Mouse (Mus musculus): ENCODE results near the gene Ythdf1. TPM values are rescaled to one million over a fixed set of nuclear protein-coding genes. Genes with fewer than 3 reads are reported as not detected.
A peak's percentile ranks its signal among the peaks of the same experiment; 100 is the strongest.

The Ythdf1 gene
- total and polyA plus RNA-seq, 2 experiments from 2014 or later, result 51.8 to 52.9 TPM

DNA sequence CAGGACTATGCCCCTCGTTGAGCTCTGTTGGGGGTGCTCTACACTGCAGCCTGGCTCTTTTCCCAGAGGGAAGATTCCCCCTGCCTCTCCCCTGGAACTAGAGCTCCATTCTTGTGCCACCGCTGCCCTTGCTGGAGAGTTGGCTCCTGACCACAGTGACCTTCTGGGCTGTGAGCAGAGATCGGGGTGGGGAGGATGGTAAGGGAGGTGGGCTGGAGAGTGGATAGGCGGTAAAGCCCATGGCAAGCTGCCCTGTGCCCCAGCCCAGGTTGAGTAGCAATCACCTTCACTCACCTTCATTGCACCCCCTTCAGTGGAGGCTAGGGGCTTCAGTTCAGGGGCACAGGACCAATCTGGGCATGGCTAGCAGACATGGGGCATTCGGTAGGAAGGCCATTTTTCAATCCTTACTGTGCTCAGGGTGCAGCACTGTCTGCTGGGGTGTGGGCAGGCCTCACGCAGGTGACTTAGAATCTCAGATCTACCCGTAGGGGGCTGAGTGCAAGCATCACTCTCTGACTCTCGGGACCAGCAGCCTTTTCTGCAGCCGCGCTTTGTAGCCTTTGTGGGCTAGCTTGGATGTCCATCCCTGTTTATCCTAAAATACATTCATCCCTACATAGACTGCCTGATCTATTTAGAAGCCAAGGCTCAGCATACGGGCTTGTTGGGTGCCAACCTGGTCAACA is 24.8 kb downstream of the Ythdf1 start:
- WGBS, result 58% methylated on average over 11 of the region's 11 CpGs

DNA sequence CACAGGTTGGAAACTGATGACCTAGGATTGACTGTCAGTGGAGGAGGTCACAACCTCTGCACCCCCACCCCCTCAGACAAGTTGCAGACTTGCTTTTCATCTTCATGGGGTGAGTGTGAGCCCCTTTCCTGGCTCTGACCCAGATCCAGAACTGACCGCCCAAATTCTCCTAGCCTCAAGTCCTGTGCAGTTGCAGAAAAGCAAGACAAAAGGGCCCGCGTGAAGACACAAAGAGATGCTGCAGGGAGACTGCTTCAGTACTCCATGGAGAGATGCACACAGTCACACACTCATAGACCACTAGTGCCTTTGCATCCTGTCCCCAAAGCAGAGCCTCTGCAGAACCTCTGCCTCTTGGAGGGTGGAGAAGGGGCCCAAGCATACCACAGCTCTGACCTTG is 25.4 kb downstream of the Ythdf1 start:
- DNase-seq (ENCODE audit: low spot score), result no peak
- 40% methylated on average over 3 of the region's 3 CpGs for WGBS

More for the DNA sequence above, 24.8 kb downstream of the Ythdf1 start:
- Histone ChIP-seq H3K4me3 (ENCODE audit: low read length) (no peak overlapping the region), H3K4me1 (ENCODE audit: insufficient read depth, low read length) (no peaks in the 10 kb centered on the region), H3K9ac (replicated peaks; ENCODE audit: low read length) (peak overlapping the region; percentile 25), H3K27me3 (ENCODE audit: insufficient read depth, low read length) (peaks cover 8% of the 10 kb centered on the region; the same call in 1 of the 2 replicates), H3K9me3 (ENCODE audit: low read length) (no peaks in the 10 kb centered on the region), H3K27ac (peak overlapping the region; percentile 98), H3K4me2 (ENCODE audit: low read depth, low read length) (no peak overlapping the region), H3K36me3 (ENCODE audit: insufficient read depth, low read length) (no peaks in the 10 kb centered on the region)
- ATAC-seq (no peak), DNase-seq (ENCODE audit: low spot score) (no peak)
- no peak for TF ChIP-seq CTCF (IDR thresholded peaks at IDR 0.05; ENCODE audit: low read depth)

DNA sequence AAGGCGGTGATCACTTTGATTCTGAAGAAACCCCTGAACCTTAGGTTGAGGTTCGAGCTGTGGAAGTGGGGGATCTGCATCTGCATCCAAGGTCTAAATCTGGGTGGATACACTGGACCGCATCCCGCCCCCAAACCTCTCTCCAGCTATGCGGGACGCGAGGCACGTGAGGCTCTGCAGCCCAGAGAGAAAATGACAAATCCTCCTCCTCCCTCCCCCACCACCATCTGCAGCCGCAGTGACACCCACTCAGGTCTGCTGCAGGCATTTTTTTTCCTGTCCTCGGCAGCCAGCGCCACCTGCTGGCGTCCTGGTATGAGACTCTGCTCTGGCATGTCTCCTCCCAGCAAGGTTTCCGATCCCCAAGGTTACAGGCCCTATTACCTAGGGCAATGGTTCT is 26.0 kb downstream of the Ythdf1 start:
- Histone ChIP-seq H3K9ac (replicated peaks; ENCODE audit: low read length) (peak overlapping the region; percentile 91), H3K4me2 (ENCODE audit: low read depth, low read length) (peak overlapping the region; percentile 69), H3K4me3 (ENCODE audit: low read length) (peak overlapping the region; percentile 67), H3K36me3 (ENCODE audit: insufficient read depth, low read length) (no peaks in the 10 kb centered on the region), H3K9me3 (ENCODE audit: low read length) (no peaks in the 10 kb centered on the region), H3K27me3 (ENCODE audit: insufficient read depth, low read length) (peaks cover 13% of the 10 kb centered on the region; the same call in 1 of the 2 replicates), H3K27ac (peak overlapping the region; percentile 98), H3K4me1 (ENCODE audit: insufficient read depth, low read length) (peaks cover 7% of the 10 kb centered on the region; the same call in 1 of the 2 replicates)
- peak; percentile 64 for ATAC-seq
- peak; percentile 95 for DNase-seq (ENCODE audit: low spot score)
- peak; percentile 94 for TF ChIP-seq CTCF (IDR thresholded peaks at IDR 0.05; ENCODE audit: low read depth)
- under 1% methylated on average over 13 of the region's 13 CpGs for WGBS

More for the DNA sequence above, 25.4 kb downstream of the Ythdf1 start:
- peak overlapping the region; percentile 69 for H3K4me2 ChIP-seq (ENCODE audit: low read depth, low read length)
- H3K27me3 ChIP-seq (ENCODE audit: insufficient read depth, low read length), result peaks cover 13% of the 10 kb centered on the region; the same call in 1 of the 2 replicates
- peak overlapping the region; percentile 98 for H3K27ac ChIP-seq
- H3K36me3 ChIP-seq (ENCODE audit: insufficient read depth, low read length), result no peaks in the 10 kb centered on the region
- TF ChIP-seq CTCF (IDR thresholded peaks at IDR 0.05; ENCODE audit: low read depth), result no peak
- H3K9me3 ChIP-seq (ENCODE audit: low read length), result no peaks in the 10 kb centered on the region
- H3K9ac ChIP-seq (replicated peaks; ENCODE audit: low read length), result peak overlapping the region; percentile 91; the same call in 1 of the 2 replicates
- no peak for ATAC-seq
- 0 out of 2 replicates have a peak, but pooled peaks cover under 1% of the 10 kb centered on the region for H3K4me1 ChIP-seq (ENCODE audit: insufficient read depth, low read length)
- H3K4me3 ChIP-seq (ENCODE audit: low read length), result peak overlapping the region; percentile 67

DNA sequence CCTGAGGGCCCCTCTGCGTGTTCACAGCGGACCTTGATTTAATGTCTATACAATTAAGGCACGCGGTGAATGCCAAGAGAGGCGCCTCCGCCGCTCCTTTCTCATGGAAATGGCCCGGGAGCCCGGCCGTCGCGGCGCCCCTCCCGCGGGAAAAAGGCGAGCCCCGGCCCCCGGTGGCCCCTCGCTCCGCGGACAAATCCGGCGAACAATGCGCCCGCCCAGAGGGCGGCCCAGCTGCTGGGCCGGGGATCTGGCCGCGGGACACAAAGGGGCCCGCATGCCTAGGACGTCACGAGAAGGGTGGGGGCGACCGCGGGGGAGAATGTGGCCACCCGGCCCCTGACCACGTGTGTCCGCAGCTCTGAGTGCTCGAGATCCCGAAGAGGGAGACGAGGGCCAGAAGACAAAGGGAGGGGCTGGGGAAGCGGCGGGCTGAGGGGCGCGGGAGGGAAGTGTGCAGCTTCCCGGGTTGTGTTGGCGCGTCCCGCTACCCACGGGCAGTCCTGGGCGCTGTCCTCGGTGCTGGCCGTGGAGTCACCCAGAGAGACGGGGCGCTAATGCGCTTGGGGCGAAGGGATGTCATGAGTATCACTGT is 26.6 kb downstream of the Ythdf1 start:
- TF ChIP-seq CTCF (IDR thresholded peaks at IDR 0.05; ENCODE audit: low read depth), result no peak
- peak overlapping the region; percentile 69 for H3K4me2 ChIP-seq (ENCODE audit: low read depth, low read length)
- H3K9me3 ChIP-seq (ENCODE audit: low read length), result no peaks in the 10 kb centered on the region
- H3K36me3 ChIP-seq (ENCODE audit: insufficient read depth, low read length), result no peaks in the 10 kb centered on the region
- H3K27ac ChIP-seq, result peak overlapping the region; percentile 98
- WGBS, result under 1% methylated on average over 54 of the region's 57 CpGs
- peak; percentile 18 for ATAC-seq
- peaks cover 13% of the 10 kb centered on the region; the same call in 1 of the 2 replicates for H3K27me3 ChIP-seq (ENCODE audit: insufficient read depth, low read length)
- peak overlapping the region; percentile 91 for H3K9ac ChIP-seq (replicated peaks; ENCODE audit: low read length)
- H3K4me1 ChIP-seq (ENCODE audit: insufficient read depth, low read length), result peaks cover 8% of the 10 kb centered on the region; the same call in 1 of the 2 replicates
- H3K4me3 ChIP-seq (ENCODE audit: low read length), result peak overlapping the region; percentile 67
- peak; percentile 67 for DNase-seq (ENCODE audit: low spot score)

DNA sequence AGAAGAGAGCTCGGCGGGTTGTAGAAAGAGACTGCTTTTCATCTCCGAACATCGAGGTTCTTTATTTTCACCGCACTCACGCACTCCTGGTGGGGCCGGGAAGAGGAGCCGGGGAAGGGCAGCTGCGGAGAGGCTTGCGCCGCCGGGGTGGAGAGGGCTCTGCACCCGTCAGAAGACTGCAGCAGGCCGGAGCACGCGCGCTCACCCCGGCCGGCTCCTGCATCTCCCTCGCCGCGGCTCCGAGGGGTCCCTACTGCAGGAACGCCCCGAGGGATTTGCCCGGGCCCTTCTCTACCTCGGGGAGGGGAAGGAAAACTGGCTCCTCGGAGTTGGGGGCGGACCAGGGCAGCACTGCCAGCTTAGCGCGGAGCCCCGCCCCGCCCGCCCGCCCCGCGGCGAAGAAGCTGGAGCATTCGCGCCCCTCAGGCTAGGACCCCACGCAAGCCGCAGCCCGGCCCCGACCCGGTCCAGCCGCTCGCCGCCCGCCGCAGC is 27.2 kb downstream of the Ythdf1 start:
- 1% methylated on average over 31 of the region's 50 CpGs for WGBS
- peak overlapping the region; percentile 91 for H3K9ac ChIP-seq (replicated peaks; ENCODE audit: low read length)
- H3K36me3 ChIP-seq (ENCODE audit: insufficient read depth, low read length), result no peaks in the 10 kb centered on the region
- peak; percentile 61 for DNase-seq (ENCODE audit: low spot score)
- TF ChIP-seq CTCF (IDR thresholded peaks at IDR 0.05; ENCODE audit: low read depth), result no peak
- peaks cover 13% of the 10 kb centered on the region; the same call in 1 of the 2 replicates for H3K27me3 ChIP-seq (ENCODE audit: insufficient read depth, low read length)
- ATAC-seq, result no peak
- H3K4me2 ChIP-seq (ENCODE audit: low read depth, low read length), result peak overlapping the region; percentile 69
- H3K9me3 ChIP-seq (ENCODE audit: low read length), result no peaks in the 10 kb centered on the region
- H3K27ac ChIP-seq, result peak overlapping the region; percentile 98
- H3K4me1 ChIP-seq (ENCODE audit: insufficient read depth, low read length), result peaks cover 8% of the 10 kb centered on the region; the same call in 1 of the 2 replicates
- peak overlapping the region; percentile 67 for H3K4me3 ChIP-seq (ENCODE audit: low read length)

DNA sequence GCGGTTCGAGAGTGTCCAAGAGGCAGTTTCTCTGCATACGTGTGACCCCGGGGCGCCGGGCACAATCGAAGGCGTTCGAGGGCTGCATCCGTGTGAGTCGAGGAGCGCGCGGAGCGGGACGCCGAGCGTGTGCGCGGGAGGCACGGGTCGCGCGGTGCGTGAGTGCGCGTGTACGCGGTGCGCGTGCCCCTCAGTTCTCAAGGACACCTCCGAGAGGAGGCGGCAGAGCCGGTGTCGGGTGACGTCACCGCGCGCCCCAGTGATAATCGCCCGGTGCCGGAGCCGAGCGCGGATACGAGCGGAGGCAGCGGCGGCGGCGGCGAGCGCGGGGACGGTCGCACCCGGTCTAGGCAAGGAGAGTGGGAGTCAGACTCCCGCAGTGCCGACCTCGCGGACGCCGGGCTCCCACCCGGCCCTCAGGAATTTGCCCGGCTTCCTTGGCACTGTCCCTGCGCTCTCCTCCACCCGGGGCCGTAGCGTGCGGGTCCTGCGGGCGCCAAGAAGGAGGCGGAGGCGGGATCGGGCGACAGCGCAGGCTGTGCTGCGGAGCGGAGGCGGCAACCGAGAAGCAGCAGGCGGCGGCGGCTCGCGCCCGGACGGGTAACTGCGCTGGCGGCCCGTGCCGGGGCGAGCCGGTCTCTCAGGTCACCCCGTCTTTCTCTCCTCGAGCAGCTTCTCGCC is 27.8 kb downstream of the Ythdf1 start:
- Histone ChIP-seq H3K27me3 (ENCODE audit: insufficient read depth, low read length) (peaks cover 13% of the 10 kb centered on the region; the same call in 1 of the 2 replicates), H3K9me3 (ENCODE audit: low read length) (no peaks in the 10 kb centered on the region), H3K4me2 (ENCODE audit: low read depth, low read length) (peak overlapping the region; percentile 69), H3K9ac (replicated peaks; ENCODE audit: low read length) (peak overlapping the region; percentile 91), H3K36me3 (ENCODE audit: insufficient read depth, low read length) (no peaks in the 10 kb centered on the region), H3K4me3 (ENCODE audit: low read length) (peak overlapping the region; percentile 67), H3K4me1 (ENCODE audit: insufficient read depth, low read length) (peaks cover 8% of the 10 kb centered on the region; the same call in 1 of the 2 replicates), H3K27ac (peak overlapping the region; percentile 98)
- TF ChIP-seq CTCF (IDR thresholded peaks at IDR 0.05; ENCODE audit: low read depth), result no peak
- ATAC-seq (peak; percentile 67), DNase-seq (ENCODE audit: low spot score) (peak; percentile 95)
- under 1% methylated on average over 82 of the region's 97 CpGs for WGBS
